In the genomic region with DNA sequence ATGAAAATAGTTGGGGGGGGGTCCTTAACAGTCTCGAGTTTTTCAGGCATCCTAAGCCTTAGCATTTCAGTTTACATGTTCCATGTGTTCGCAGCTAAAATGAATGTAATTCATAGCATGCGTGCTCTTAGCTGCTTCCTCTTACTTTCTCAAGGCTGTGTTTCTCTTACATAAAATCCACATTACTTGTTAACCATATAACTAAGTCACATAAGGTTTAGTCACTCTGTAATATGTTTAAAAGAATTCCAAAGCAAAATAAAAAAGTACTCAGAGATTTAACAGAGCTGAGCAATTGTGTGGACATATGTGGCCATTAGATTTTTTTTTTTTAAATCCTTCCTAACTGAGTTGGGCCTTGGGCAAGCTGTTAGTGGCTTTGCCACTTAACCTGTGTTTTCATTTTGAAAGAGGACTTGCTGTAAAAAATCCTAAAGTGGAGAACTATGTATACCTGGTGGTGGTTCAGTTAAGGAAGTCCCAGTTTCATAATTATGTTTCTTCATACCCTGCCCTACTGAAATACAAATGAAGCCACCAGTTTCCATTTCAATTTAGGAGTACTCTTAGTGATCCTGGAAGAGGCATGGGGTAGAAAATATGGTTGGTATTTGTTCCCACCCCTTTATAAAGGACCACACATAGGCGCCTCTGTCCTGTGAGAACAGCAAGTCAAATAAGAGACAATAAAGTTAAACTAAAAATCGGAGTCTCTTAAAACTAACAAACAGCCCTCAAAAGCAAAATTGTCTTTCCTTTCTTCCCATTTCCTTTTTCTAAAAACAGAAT, we compare ENCODE assay signal across 8 mouse cellular contexts. TPM values are rescaled to one million over a fixed set of nuclear protein-coding genes. Genes with fewer than 3 reads are reported as not detected.
DNase-seq lines count a peak whose midpoint lies in the region; ATAC-seq and TF ChIP-seq lines count a peak whose summit lies in the region.

No protein-coding gene starts in this region.

- intact Hi-C loops in gastrocnemius, adult 2 months (cut with DNase I) = loop anchor here (5.0 to 10.0 kb wide), 4 partner anchors 47 to 213 kb away; no protein-coding TSS in a partner anchor

- peaks cover 30% of the 10 kb centered on the region for H3K4me1 ChIP-seq in hindbrain, embryonic 12.5 days
- H3K4me1 ChIP-seq in midbrain, embryonic 10.5 days = peaks cover 41% of the 10 kb centered on the region

- DNase-seq in gastrocnemius, adult 2 months = no peak
- DNase-seq in gastrocnemius, postnatal 10 days = no peak
- peak; percentile 44 for DNase-seq in adipocyte (ENCODE audit: low spot score)
- no peak for DNase-seq in midbrain, embryonic 10.5 days (ENCODE audit: low spot score)
- no peak for DNase-seq in adrenal gland, postnatal 4 days (ENCODE audit: low spot score in 2 of 2)
- DNase-seq in urinary bladder, postnatal 25 days (ENCODE audit: low spot score) = no peak
- DNase-seq in frontal cortex, adult 2 months (ENCODE audit: extremely low spot score in 1 of 2, low spot score in 1 of 2) = no peak

- no peaks in the 10 kb centered on the region for H3K9me3 ChIP-seq in hindbrain, embryonic 12.5 days (replicated peaks)
- no peaks in the 10 kb centered on the region for H3K9me3 ChIP-seq in midbrain, embryonic 10.5 days (replicated peaks)

- no peaks in the 10 kb centered on the region for H3K27me3 ChIP-seq in hindbrain, embryonic 12.5 days
- no peaks in the 10 kb centered on the region for H3K27me3 ChIP-seq in midbrain, embryonic 10.5 days (ENCODE audit: low read depth, poor library complexity, severe bottlenecking)

- H3K4me2 ChIP-seq in hindbrain, embryonic 12.5 days (replicated peaks) = peak overlapping the region; percentile 66

- peak overlapping the region; percentile 90 for H3K27ac ChIP-seq in gastrocnemius, adult 2 months
- H3K27ac ChIP-seq in hindbrain, embryonic 12.5 days = peak overlapping the region; percentile 70
- H3K27ac ChIP-seq in midbrain, embryonic 10.5 days (replicated peaks) = peak overlapping the region; percentile 99

- WGBS in hindbrain, embryonic 12.5 days = 1% methylated on average over 5 of the region's 5 CpGs
- WGBS in midbrain, embryonic 10.5 days = 7% methylated on average over 5 of the region's 5 CpGs

- TF ChIP-seq CTCF in gastrocnemius, adult 2 months (IDR thresholded peaks at IDR 0.05) = no peak

- no peak for ATAC-seq in hindbrain, embryonic 12.5 days (ENCODE audit: low FRiP score)

- H3K4me3 ChIP-seq in gastrocnemius, adult 2 months = peak overlapping the region; percentile 91
- peak overlapping the region; percentile 83 for H3K4me3 ChIP-seq in hindbrain, embryonic 12.5 days
- H3K4me3 ChIP-seq in midbrain, embryonic 10.5 days = peak overlapping the region; percentile 85

- peak overlapping the region; percentile 96 for H3K9ac ChIP-seq in hindbrain, embryonic 12.5 days

- no peaks in the 10 kb centered on the region for H3K36me3 ChIP-seq in hindbrain, embryonic 12.5 days
- no peaks in the 10 kb centered on the region; the same call in 1 of the 2 replicates for H3K36me3 ChIP-seq in midbrain, embryonic 10.5 days

RNA-seq across cellular contexts. Expression of a gene that starts 2.0 kb away (rescaled TPM):
- total RNA-seq in gastrocnemius, adult 2 months (2021) = 10 to 100 TPM; 16.9 to 29.3 TPM
- total RNA-seq in gastrocnemius, postnatal 10 days (2021) = 10 to 100 TPM; 27.0 to 32.2 TPM
- 56.3 and 59.8 TPM in 2 replicates for polyA plus RNA-seq in hindbrain, embryonic 12.5 days (2016; fragmentation: Nextera tagmentation; extraction: Ambion mirVana)
- 34.9 and 42.3 TPM in 2 replicates for polyA plus RNA-seq in midbrain, embryonic 10.5 days (2016; fragmentation: Nextera tagmentation; extraction: Ambion mirVana)
- total RNA-seq in adrenal gland, postnatal 4 days (2021) = 100 to 1,000 TPM; 202 to 226 TPM
- 125 and 130 TPM in 2 replicates for polyA plus RNA-seq in frontal cortex, adult 2 months (2012; rRNA removed)

Comparison
In these comparisons a context has a peak if more than half of its experiments do, and no peak if none do; other contexts are left out.
1. RNA of a gene that starts 2.0 kb away (total RNA-seq): 202 to 226 TPM in adrenal gland, postnatal 4 days; 27.0 to 32.2 TPM in gastrocnemius, postnatal 10 days and 16.9 to 29.3 TPM in gastrocnemius, adult 2 months; every median in the first group is over 4 times any median in the second.
2. Peak in every context shown above with its lines, with median percentiles within 50 percentile points of each other: H3K27ac ChIP-seq and H3K4me3 ChIP-seq.